Mouse (Mus musculus): Measurements from ENCODE around the gene Cdh4.

DNA sequence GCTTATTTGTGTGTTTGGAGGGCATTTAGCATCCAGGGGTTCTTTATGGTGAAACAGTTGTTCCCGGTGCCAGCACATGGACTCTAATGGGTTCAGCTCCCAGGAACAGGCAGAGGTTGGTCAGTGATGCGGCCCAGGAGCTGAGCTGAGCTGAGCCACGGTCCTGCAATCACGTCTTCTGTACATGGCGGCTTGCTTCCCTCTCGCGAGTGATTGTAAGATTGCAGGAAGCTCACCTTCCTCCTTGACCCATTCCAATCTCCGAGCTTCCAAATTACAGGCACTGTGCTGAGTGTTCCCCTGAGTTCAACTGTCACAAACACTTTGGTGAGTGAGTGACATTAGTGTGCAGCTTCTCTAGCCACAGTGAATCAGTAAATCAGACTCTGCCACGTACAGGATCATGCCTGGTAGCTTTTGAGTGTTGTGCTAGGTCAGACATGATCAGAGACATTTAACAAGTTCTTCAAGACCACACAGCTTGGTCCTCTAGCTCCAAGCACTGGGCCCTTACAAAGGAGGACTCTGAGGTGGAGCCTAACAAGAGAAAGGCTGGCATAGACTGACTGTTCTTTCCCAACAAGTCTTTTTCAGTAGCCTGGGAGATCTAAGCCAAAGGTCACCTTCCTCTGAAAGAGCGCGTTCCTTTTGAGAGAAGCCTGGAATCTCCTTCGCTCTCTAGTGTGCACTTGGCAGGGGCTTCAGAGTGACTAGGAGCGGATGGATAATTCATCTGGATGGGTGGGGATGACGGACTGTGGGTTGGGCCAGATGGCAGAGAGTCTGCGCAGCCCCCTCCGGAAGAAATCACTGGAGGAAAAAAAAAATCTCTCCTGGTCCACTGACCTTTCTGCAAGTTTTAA is 324.7 kb downstream of the Cdh4 start:
- no peak for TF ChIP-seq HCFC1 (IDR thresholded peaks at IDR 0.05; ENCODE audit: borderline replicate concordance, insufficient read depth, low read length)
- TF ChIP-seq ZNF384 (IDR thresholded peaks at IDR 0.05; ENCODE audit: low read depth, low read length) = no peak
